Mouse (Mus musculus): ENCODE data around the gene Gnai3. TPM values are rescaled to one million over a fixed set of nuclear protein-coding genes. Genes with fewer than 3 reads are reported as not detected.
A peak's percentile ranks its signal among the peaks of the same experiment; 100 is the strongest.

The Gnai3 gene
- polyA plus RNA-seq, 1 experiment from 2014 or later, result 207 TPM

- peaks cover 8% of the 10 kb centered on the region for H3K36me3 ChIP-seq (replicated peaks)
- peak; percentile 88 for DNase-seq (ENCODE audit: extremely low spot score, low spot score)
- H3K27me3 ChIP-seq (ENCODE audit: poor library complexity, severe bottlenecking), result no peaks in the 10 kb centered on the region
- H3K9me3 ChIP-seq, result no peaks in the 10 kb centered on the region
- peak overlapping the region; percentile 92 for H3K27ac ChIP-seq
- 0% methylated on average over 14 of the region's 14 CpGs for WGBS
- H3K4me3 ChIP-seq, result peak overlapping the region; percentile 85
- peaks cover 92% of the 10 kb centered on the region for H3K4me1 ChIP-seq
These were observed 60.6 kb downstream of the Gnai3 start for GRCm38 (mm10) chr3:108085281-108085720.

- no peak for DNase-seq (ENCODE audit: extremely low spot score, low spot score)
- peak overlapping the region; percentile 85 for H3K4me3 ChIP-seq
- H3K27me3 ChIP-seq (ENCODE audit: poor library complexity, severe bottlenecking), result no peaks in the 10 kb centered on the region
- H3K36me3 ChIP-seq (replicated peaks), result peaks cover 13% of the 10 kb centered on the region
- peaks cover 89% of the 10 kb centered on the region for H3K4me1 ChIP-seq
- H3K9me3 ChIP-seq, result no peaks in the 10 kb centered on the region
- peak overlapping the region; percentile 92 for H3K27ac ChIP-seq
- WGBS, result 21% methylated on average over 13 of the region's 13 CpGs
These were observed 61.1 kb downstream of the Gnai3 start for GRCm38 (mm10) chr3:108084767-108085270.

DNA sequence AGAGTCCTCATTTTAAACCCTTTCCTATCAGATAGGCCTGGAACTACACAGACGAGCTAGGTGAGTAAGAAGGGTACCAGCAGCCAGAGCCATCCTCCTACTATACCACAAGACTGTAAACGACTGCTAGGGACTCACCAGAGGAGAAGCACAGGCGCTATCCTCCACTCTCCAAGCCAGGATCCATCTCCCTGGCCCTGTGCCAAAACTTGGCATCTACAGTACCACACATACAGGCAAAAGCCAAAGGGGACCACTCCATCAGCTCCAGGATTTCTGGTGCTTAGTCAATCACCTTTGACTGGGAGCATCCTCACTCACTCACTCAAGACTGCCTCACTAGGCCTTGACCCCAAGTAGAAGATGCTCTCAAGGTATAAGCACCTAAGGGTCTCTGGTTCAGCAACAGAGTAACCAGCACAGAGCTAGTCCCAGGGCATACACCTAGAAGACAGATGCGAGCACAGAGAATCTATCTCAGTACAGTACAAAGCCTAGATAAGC, 62.0 kb downstream of the Gnai3 start:
- no peak for DNase-seq (ENCODE audit: extremely low spot score, low spot score)
- Histone ChIP-seq H3K27me3 (ENCODE audit: poor library complexity, severe bottlenecking) (no peaks in the 10 kb centered on the region), H3K27ac (no peak overlapping the region; the same call in 1 of the 2 replicates), H3K36me3 (replicated peaks) (peaks cover 22% of the 10 kb centered on the region), H3K4me1 (peaks cover 80% of the 10 kb centered on the region), H3K4me3 (peak overlapping the region; percentile 85), H3K9me3 (no peaks in the 10 kb centered on the region)
- WGBS, result 89% methylated on average over 4 of the region's 4 CpGs

DNA sequence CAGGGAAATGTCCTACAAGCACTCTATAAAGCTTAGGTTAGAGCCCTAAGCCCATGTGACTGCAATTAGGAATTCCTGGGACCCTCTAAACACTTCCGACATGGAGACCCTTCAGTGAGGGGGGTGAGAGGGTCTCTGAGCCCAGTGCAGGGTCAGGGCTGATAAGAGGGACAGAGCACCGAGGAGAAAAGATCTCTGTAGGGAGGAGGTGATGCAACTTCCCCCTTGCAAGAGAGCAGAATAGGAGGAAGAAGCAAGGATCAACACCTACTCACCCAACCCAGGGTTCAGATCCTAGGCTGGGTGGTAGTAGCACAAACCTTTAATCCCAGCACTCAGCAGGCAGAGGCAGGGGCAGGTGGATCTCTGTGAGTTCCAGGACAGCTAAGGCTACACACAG, 62.8 kb downstream of the Gnai3 start:
- Histone ChIP-seq H3K27ac (peak overlapping the region; percentile 70), H3K9me3 (no peaks in the 10 kb centered on the region), H3K36me3 (replicated peaks) (peaks cover 28% of the 10 kb centered on the region), H3K4me1 (peaks cover 73% of the 10 kb centered on the region), H3K4me3 (no peak overlapping the region), H3K27me3 (ENCODE audit: poor library complexity, severe bottlenecking) (no peaks in the 10 kb centered on the region)
- DNase-seq (ENCODE audit: extremely low spot score, low spot score), result no peak
- 57% methylated on average over 2 of the region's 2 CpGs for WGBS

GRCm38 (mm10) chr3:108082251-108082875, 63.6 kb downstream of the Gnai3 start:
- peaks cover 36% of the 10 kb centered on the region for H3K36me3 ChIP-seq (replicated peaks)
- DNase-seq (ENCODE audit: extremely low spot score, low spot score), result no peak
- peak overlapping the region; percentile 70 for H3K27ac ChIP-seq
- no peaks in the 10 kb centered on the region for H3K27me3 ChIP-seq (ENCODE audit: poor library complexity, severe bottlenecking)
- H3K9me3 ChIP-seq, result no peaks in the 10 kb centered on the region
- peak overlapping the region; percentile 23; the same call in 1 of the 2 replicates for H3K4me3 ChIP-seq
- peaks cover 70% of the 10 kb centered on the region for H3K4me1 ChIP-seq
- WGBS, result 74% methylated on average over 1 of the region's 1 CpGs

DNA sequence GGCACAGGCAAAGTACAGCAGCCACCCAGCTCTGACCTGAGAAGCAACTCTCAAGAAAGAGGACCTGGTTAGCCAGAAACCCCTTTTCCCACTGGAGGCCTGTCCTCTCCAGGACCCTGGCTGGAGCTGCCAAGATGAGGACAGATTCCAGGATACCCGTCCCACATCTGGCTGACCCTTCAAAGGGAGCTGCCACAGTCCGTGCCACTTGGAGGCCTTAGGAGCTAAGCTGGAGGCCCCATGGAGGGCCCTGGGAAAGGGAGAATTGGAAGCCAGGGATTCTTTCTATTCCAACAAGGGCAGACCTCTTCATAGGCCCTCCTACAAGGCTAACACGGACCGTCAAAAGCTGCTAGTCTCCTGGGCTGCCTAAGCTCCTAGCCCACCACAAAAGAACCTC, 64.3 kb downstream of the Gnai3 start:
- no peak for DNase-seq (ENCODE audit: extremely low spot score, low spot score)
- H3K27ac ChIP-seq, result peak overlapping the region; percentile 70

DNA sequence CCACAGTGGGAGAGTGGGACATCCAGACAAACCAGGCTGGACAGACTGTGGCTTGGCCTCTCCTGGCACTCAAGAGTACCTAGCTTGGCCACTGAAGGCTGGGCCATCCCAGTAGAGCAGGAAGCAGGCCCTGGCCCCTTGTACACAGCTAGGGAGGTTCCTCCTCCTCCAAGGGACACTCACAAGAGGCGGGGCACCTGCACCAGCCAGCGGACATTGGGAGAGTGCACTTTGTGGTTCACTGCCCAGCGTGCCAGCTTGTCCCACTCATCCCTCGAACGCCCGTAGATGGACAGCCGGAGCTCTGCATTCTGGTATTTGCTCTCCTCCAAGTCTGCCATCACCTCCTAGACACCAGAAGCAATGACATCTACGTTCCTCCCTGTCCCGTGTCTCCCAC, 69.1 kb downstream of the Gnai3 start:
- DNase-seq (ENCODE audit: extremely low spot score, low spot score), result no peak
- peaks cover 88% of the 10 kb centered on the region for H3K36me3 ChIP-seq (replicated peaks)
- 95% methylated on average over 9 of the region's 9 CpGs for WGBS

More for the DNA sequence above, 64.3 kb downstream of the Gnai3 start:
- Histone ChIP-seq H3K36me3 (replicated peaks) (peaks cover 43% of the 10 kb centered on the region), H3K4me1 (peaks cover 63% of the 10 kb centered on the region), H3K9me3 (no peaks in the 10 kb centered on the region), H3K4me3 (no peak overlapping the region), H3K27me3 (ENCODE audit: poor library complexity, severe bottlenecking) (no peaks in the 10 kb centered on the region)
- WGBS, result 77% methylated on average over 4 of the region's 4 CpGs

GRCm38 (mm10) chr3:108072983-108073569, 72.9 kb downstream of the Gnai3 start:
- 86% methylated on average over 10 of the region's 10 CpGs for WGBS
- Histone ChIP-seq H3K27ac (no peak overlapping the region), H3K4me1 (no peaks in the 10 kb centered on the region), H3K9me3 (no peaks in the 10 kb centered on the region), H3K4me3 (no peak overlapping the region), H3K36me3 (replicated peaks) (peaks cover 61% of the 10 kb centered on the region), H3K27me3 (ENCODE audit: poor library complexity, severe bottlenecking) (no peaks in the 10 kb centered on the region)
- DNase-seq (ENCODE audit: extremely low spot score, low spot score), result no peak

More for the DNA sequence above, 69.1 kb downstream of the Gnai3 start:
- Histone ChIP-seq H3K9me3 (no peaks in the 10 kb centered on the region), H3K27me3 (ENCODE audit: poor library complexity, severe bottlenecking) (no peaks in the 10 kb centered on the region), H3K27ac (no peak overlapping the region), H3K4me3 (no peak overlapping the region), H3K4me1 (peaks cover 15% of the 10 kb centered on the region)

GRCm38 (mm10) chr3:108070295-108071293, 75.4 kb downstream of the Gnai3 start:
- 69% methylated on average over 10 of the region's 10 CpGs for WGBS
- peak; percentile 59 for DNase-seq (ENCODE audit: extremely low spot score, low spot score)
- Histone ChIP-seq H3K36me3 (replicated peaks) (peaks cover 37% of the 10 kb centered on the region), H3K27me3 (ENCODE audit: poor library complexity, severe bottlenecking) (no peaks in the 10 kb centered on the region), H3K4me3 (no peak overlapping the region), H3K9me3 (no peaks in the 10 kb centered on the region), H3K4me1 (no peaks in the 10 kb centered on the region), H3K27ac (no peak overlapping the region)

DNA sequence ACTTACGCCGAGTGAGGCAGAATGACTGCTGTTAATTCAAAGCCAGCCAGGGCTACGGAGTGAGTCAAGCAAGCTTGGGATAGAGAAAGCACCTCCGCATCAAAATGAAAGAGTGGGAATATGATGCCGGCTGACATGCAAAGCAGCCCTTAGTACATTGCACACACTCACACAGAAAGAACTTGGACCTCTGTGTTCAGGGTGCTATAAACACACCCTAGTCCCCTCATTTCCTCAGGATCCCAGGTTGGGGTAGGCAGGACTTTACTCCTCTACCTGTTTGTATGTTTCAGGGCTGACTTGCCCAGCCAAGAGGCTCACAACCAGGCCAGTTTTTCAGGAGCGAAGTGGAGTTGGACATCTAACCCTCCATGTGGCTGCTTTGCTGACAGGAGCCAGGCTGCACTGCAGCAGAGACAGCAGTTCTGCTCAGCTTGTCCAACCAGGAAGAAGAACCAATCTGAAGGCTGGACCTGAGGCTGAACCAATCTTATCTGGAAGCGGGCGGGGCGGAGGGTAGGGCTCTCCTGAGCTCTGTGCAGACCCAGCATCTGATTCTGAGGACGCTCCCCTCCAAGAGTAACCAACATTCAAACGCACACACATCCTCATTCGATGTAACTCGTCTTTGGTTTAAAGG, 76.6 kb downstream of the Gnai3 start:
- 79% methylated on average over 13 of the region's 13 CpGs for WGBS
- Histone ChIP-seq H3K27ac (no peak overlapping the region), H3K9me3 (no peaks in the 10 kb centered on the region), H3K4me1 (no peaks in the 10 kb centered on the region), H3K36me3 (replicated peaks) (peaks cover 24% of the 10 kb centered on the region), H3K4me3 (no peak overlapping the region), H3K27me3 (ENCODE audit: poor library complexity, severe bottlenecking) (no peaks in the 10 kb centered on the region)
- no peak for DNase-seq (ENCODE audit: extremely low spot score, low spot score)

GRCm38 (mm10) chr3:108068826-108069225, 77.1 kb downstream of the Gnai3 start:
- peaks cover 19% of the 10 kb centered on the region for H3K36me3 ChIP-seq (replicated peaks)
- no peak overlapping the region for H3K4me3 ChIP-seq
- H3K27ac ChIP-seq, result no peak overlapping the region
- H3K4me1 ChIP-seq, result no peaks in the 10 kb centered on the region
- H3K27me3 ChIP-seq (ENCODE audit: poor library complexity, severe bottlenecking), result no peaks in the 10 kb centered on the region
- DNase-seq (ENCODE audit: extremely low spot score, low spot score), result no peak
- H3K9me3 ChIP-seq, result no peaks in the 10 kb centered on the region
- WGBS, result 45% methylated on average over 1 of the region's 1 CpGs

GRCm38 (mm10) chr3:108067370-108067934, 78.5 kb downstream of the Gnai3 start:
- DNase-seq (ENCODE audit: extremely low spot score, low spot score), result no peak
- 79% methylated on average over 6 of the region's 6 CpGs for WGBS
- no peaks in the 10 kb centered on the region for H3K27me3 ChIP-seq (ENCODE audit: poor library complexity, severe bottlenecking)
- no peak overlapping the region for H3K4me3 ChIP-seq
- H3K36me3 ChIP-seq (replicated peaks), result peaks cover 6% of the 10 kb centered on the region; the same call in 1 of the 2 replicates
- no peak overlapping the region for H3K27ac ChIP-seq
- H3K9me3 ChIP-seq, result no peaks in the 10 kb centered on the region
- no peaks in the 10 kb centered on the region for H3K4me1 ChIP-seq
